Mouse (Mus musculus) lung, adult 2 months (tissue): ENCODE results near the gene Fkbp15. TPM values are rescaled to one million over a fixed set of nuclear protein-coding genes. Genes with fewer than 3 reads are reported as not detected.

Experiments
- DNase-seq: peaks from one replicate; pipeline ENCODE4 v3.0.0; 2022
- H3K4me1 ChIP-seq: fragments of 200-500 bp; 2 replicates; pipeline ENCODE4 v1.6.1; 2011; ENCODE audit warnings: low read length; ENCODE audit not compliant: control insufficient read depth, insufficient read depth
- H3K4me3 ChIP-seq: fragments of 200-500 bp; replicated peaks from 2 replicates; pipeline ENCODE3; 2011; ENCODE audit warnings: low read depth, mild to moderate bottlenecking, control low read depth, low read length; ENCODE audit errors: extremely low read depth
- CTCF ChIP-seq: fragments of 200-500 bp; IDR thresholded peaks from 2 replicates; pipeline ENCODE4 v1.5.1; 2011; ENCODE audit warnings: mild to moderate bottlenecking, low read length, control low read depth; ENCODE audit not compliant: insufficient read depth
- POLR2A ChIP-seq: fragments of 200-500 bp; IDR thresholded peaks from 2 replicates; pipeline ENCODE4 v1.6.1; 2011; ENCODE audit warnings: low read depth, mild to moderate bottlenecking, control low read depth, low read length, borderline replicate concordance; ENCODE audit errors: extremely low read depth
- WGBS: fragments of 180-500 bp; shearing (Covaris S2); methylation state at CpG from one replicate; pipeline ENCODE4 v1.1.7; 2018; 5-methylcytosine and 5-hydroxymethylcytosine counted together
- polyA plus RNA-seq: library from polyadenylated mRNA; depleted of rRNA; stranded (reverse); fragments of >200 nt; gene quantifications from 2 replicates; pipeline ENCODE4 v1.2.3, GENCODE M21; 2012

The Fkbp15 gene
- polyA plus RNA-seq, 1 experiment, result 41.5 TPM

GRCm38 (mm10) chr4:62306301-62306700 is 54.0 kb downstream of the Fkbp15 start:
- TF ChIP-seq POLR2A, result no peak
- no peak for TF ChIP-seq CTCF
- Histone ChIP-seq H3K4me3 (no peak overlapping the region), H3K4me1 (no peaks in the 10 kb centered on the region)
- WGBS, result 97% methylated on average over 1 of the region's 1 CpGs
- no peak for DNase-seq

- no peak for DNase-seq
- Histone ChIP-seq H3K4me1 (no peaks in the 10 kb centered on the region), H3K4me3 (no peak overlapping the region)
- 34% methylated on average over 1 of the region's 1 CpGs for WGBS
- TF ChIP-seq POLR2A (no peak), CTCF (no peak)
Measured at GRCm38 (mm10) chr4:62303288-62303687, 57.1 kb downstream of the Fkbp15 start.

- Histone ChIP-seq H3K4me3 (no peak overlapping the region), H3K4me1 (no peaks in the 10 kb centered on the region)
- TF ChIP-seq POLR2A (no peak), CTCF (no peak)
- no peak for DNase-seq
- WGBS, result 35% methylated on average over 2 of the region's 2 CpGs
Measured at GRCm38 (mm10) chr4:62302795-62303194, 57.6 kb downstream of the Fkbp15 start.

- no peak overlapping the region for H3K4me3 ChIP-seq
- 85% methylated on average over 2 of the region's 2 CpGs for WGBS
- no peak for TF ChIP-seq POLR2A
- no peak for TF ChIP-seq CTCF
- H3K4me1 ChIP-seq, result no peaks in the 10 kb centered on the region
- no peak for DNase-seq
Measured at GRCm38 (mm10) chr4:62300001-62300400, 60.3 kb downstream of the Fkbp15 start.

GRCm38 (mm10) chr4:62297280-62298130 is 62.8 kb downstream of the Fkbp15 start:
- no peak for DNase-seq
- no peak overlapping the region for H3K4me3 ChIP-seq
- WGBS, result 69% methylated on average over 3 of the region's 3 CpGs

GRCm38 (mm10) chr4:62294741-62295140 is 65.6 kb downstream of the Fkbp15 start:
- TF ChIP-seq POLR2A (no peak), CTCF (no peak)
- H3K4me1 ChIP-seq, result no peaks in the 10 kb centered on the region
- DNase-seq, result no peak
- no peak overlapping the region for H3K4me3 ChIP-seq
- WGBS, result 64% methylated on average over 1 of the region's 1 CpGs

More at GRCm38 (mm10) chr4:62297280-62298130, 62.8 kb downstream of the Fkbp15 start:
- TF ChIP-seq POLR2A, result no peak
- TF ChIP-seq CTCF, result no peak
- H3K4me1 ChIP-seq, result no peaks in the 10 kb centered on the region

- Histone ChIP-seq H3K4me3 (no peak overlapping the region), H3K4me1 (peaks cover 5% of the 10 kb centered on the region; the same call in 1 of the 2 replicates)
- WGBS, result 79% methylated on average over 10 of the region's 10 CpGs
- no peak for DNase-seq
- TF ChIP-seq CTCF, result no peak
- no peak for TF ChIP-seq POLR2A
Measured at GRCm38 (mm10) chr4:62293219-62293861, 67.0 kb downstream of the Fkbp15 start.

GRCm38 (mm10) chr4:62292461-62293180 is 67.7 kb downstream of the Fkbp15 start:
- peaks cover 8% of the 10 kb centered on the region for H3K4me1 ChIP-seq
- WGBS, result 83% methylated on average over 8 of the region's 8 CpGs
- no peak overlapping the region for H3K4me3 ChIP-seq
- no peak for DNase-seq
- no peak for TF ChIP-seq POLR2A
- TF ChIP-seq CTCF, result no peak

GRCm38 (mm10) chr4:62290816-62291505 is 69.4 kb downstream of the Fkbp15 start:
- no peak for DNase-seq
- 87% methylated on average over 9 of the region's 9 CpGs for WGBS
- no peak overlapping the region for H3K4me3 ChIP-seq
- TF ChIP-seq CTCF (no peak), POLR2A (no peak)
- H3K4me1 ChIP-seq, result peaks cover 13% of the 10 kb centered on the region
